Mouse (Mus musculus): ENCODE data around the gene Sphk2. TPM values are rescaled to one million over a fixed set of nuclear protein-coding genes. Genes with fewer than 3 reads are reported as not detected.
A peak's percentile ranks its signal among the peaks of the same experiment; 100 is the strongest.

Gene Sphk2
- polyA plus RNA-seq, 1 experiment from 2014 or later, result 55.1 TPM

DNA sequence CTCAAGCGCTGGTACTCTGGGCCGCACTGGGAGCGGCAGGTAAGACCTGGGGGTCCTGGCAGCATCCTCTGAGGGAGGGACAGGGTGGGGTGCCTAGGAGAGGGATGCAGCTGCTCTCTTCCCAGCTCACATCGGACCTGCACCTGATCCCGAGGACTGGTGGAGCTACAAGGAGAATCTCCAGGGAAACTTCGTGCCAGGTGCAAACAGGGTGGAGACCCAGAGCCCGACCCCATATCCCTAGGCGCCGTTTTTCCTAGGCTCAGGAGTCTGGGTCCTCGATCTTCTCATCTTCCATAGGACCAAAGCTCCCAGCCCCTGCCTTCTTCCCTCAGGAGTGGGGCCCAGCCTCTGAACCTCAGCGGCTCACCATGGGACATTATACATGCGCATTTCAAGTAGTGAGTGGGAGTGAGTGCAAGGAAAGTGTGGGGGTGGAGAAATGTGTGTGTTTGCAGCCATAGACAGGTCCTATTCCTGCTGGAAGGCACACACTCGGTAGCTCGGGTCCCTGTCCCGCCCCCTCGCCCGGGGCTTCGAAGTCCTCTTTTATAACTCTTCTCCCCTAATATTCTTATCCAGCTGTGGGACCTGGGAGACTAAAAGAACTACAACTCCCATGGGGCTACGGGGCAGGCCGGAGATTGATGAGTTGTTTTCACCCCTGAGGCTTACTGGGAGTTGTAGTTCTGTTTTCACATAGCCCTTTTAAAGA, 17.3 kb downstream of the Sphk2 start:
- Histone ChIP-seq H3K36me3 (ENCODE audit: control insufficient read depth, insufficient read depth) (no peaks in the 10 kb centered on the region), H3K27me3 (replicated peaks; ENCODE audit: control insufficient read depth, insufficient read depth, low read length) (peaks cover 27% of the 10 kb centered on the region), H3K4me1 (replicated peaks; ENCODE audit: control insufficient read depth, insufficient read depth, low read length) (0 out of 2 replicates have a peak, but pooled peaks cover 6% of the 10 kb centered on the region), H3K9me3 (ENCODE audit: control insufficient read depth) (no peaks in the 10 kb centered on the region), H3K4me3 (ENCODE audit: low read depth, low read length) (peak overlapping the region; percentile 34), H3K27ac (ENCODE audit: low read depth, low read length) (no peak overlapping the region), H3K9ac (ENCODE audit: low read depth, low read length) (no peak overlapping the region), H3K4me2 (replicated peaks; ENCODE audit: low read depth) (peak overlapping the region; percentile 55)
- 2% methylated on average over 20 of the region's 20 CpGs for WGBS
- ATAC-seq, result no peak
- no peak for TF ChIP-seq CTCF (IDR thresholded peaks at IDR 0.05; ENCODE audit: low read depth)

GRCm38 (mm10) chr7:45699523-45700141, 18.2 kb downstream of the Sphk2 start, which contains the start of gene Car11:
Gene Car11, plus strand, starts transcription at chr7:45699843.
- ATAC-seq, result no peak
- Histone ChIP-seq H3K4me3 (ENCODE audit: low read depth, low read length) (peak within 1 kb of the TSS; percentile 34), H3K4me2 (replicated peaks; ENCODE audit: low read depth) (peak within 1 kb of the TSS; percentile 55), H3K4me1 (replicated peaks; ENCODE audit: control insufficient read depth, insufficient read depth, low read length) (0 out of 2 replicates have a peak, but pooled peaks cover 5% of the 10 kb centered on the region), H3K9me3 (ENCODE audit: control insufficient read depth) (no peaks in the 10 kb centered on the region), H3K27ac (ENCODE audit: low read depth, low read length) (no peak within 1 kb of the TSS), H3K9ac (ENCODE audit: low read depth, low read length) (no peak within 1 kb of the TSS), H3K27me3 (replicated peaks; ENCODE audit: control insufficient read depth, insufficient read depth, low read length) (peaks cover 27% of the 10 kb centered on the region), H3K36me3 (ENCODE audit: control insufficient read depth, insufficient read depth) (no peaks in the 10 kb centered on the region)
- TF ChIP-seq CTCF (IDR thresholded peaks at IDR 0.05; ENCODE audit: low read depth), result no peak
- 4% methylated on average over 34 of the region's 36 CpGs for WGBS

DNA sequence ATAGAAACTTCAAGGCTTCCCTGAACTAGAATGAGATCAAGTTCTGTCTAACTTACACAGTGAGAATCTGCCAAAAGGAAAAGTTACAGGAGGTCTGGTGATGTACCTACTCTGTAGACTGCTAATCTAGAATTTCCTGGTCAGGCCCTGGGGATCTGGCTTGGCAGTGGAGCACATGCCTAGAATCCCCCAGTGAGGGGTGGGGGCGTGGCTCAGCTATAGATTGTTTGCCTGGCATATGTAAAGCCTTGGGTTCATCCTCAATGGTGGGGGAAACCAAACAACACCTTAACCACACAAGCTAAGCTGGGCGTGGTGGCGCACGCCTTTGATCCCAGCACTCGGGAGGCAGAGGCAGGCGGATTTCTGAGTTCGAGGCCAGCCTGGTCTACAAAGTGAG, 19.9 kb downstream of the Sphk2 start:
- Histone ChIP-seq H3K4me2 (replicated peaks; ENCODE audit: low read depth) (no peak overlapping the region), H3K4me1 (replicated peaks; ENCODE audit: control insufficient read depth, insufficient read depth, low read length) (0 out of 2 replicates have a peak, but pooled peaks cover 2% of the 10 kb centered on the region), H3K36me3 (ENCODE audit: control insufficient read depth, insufficient read depth) (no peaks in the 10 kb centered on the region), H3K4me3 (ENCODE audit: low read depth, low read length) (no peak overlapping the region), H3K27me3 (replicated peaks; ENCODE audit: control insufficient read depth, insufficient read depth, low read length) (peaks cover 27% of the 10 kb centered on the region), H3K9ac (ENCODE audit: low read depth, low read length) (no peak overlapping the region), H3K27ac (ENCODE audit: low read depth, low read length) (no peak overlapping the region), H3K9me3 (ENCODE audit: control insufficient read depth) (no peaks in the 10 kb centered on the region)
- TF ChIP-seq CTCF (IDR thresholded peaks at IDR 0.05; ENCODE audit: low read depth), result no peak
- 82% methylated on average over 5 of the region's 7 CpGs for WGBS
- no peak for ATAC-seq

GRCm38 (mm10) chr7:45695098-45695497, 22.7 kb downstream of the Sphk2 start:
- Histone ChIP-seq H3K27ac (ENCODE audit: low read depth, low read length) (no peak overlapping the region), H3K9ac (ENCODE audit: low read depth, low read length) (no peak overlapping the region), H3K4me3 (ENCODE audit: low read depth, low read length) (no peak overlapping the region), H3K36me3 (ENCODE audit: control insufficient read depth, insufficient read depth) (no peaks in the 10 kb centered on the region), H3K4me1 (replicated peaks; ENCODE audit: control insufficient read depth, insufficient read depth, low read length) (0 out of 2 replicates have a peak, but pooled peaks cover under 1% of the 10 kb centered on the region), H3K9me3 (ENCODE audit: control insufficient read depth) (no peaks in the 10 kb centered on the region), H3K4me2 (replicated peaks; ENCODE audit: low read depth) (no peak overlapping the region), H3K27me3 (replicated peaks; ENCODE audit: control insufficient read depth, insufficient read depth, low read length) (peaks cover 28% of the 10 kb centered on the region)
- TF ChIP-seq CTCF (IDR thresholded peaks at IDR 0.05; ENCODE audit: low read depth), result no peak
- ATAC-seq, result no peak
- 36% methylated on average over 6 of the region's 6 CpGs for WGBS

- no peak within 1 kb of the TSS for H3K27ac ChIP-seq (ENCODE audit: low read depth, low read length)
- peaks cover 18% of the 10 kb centered on the region for H3K27me3 ChIP-seq (replicated peaks; ENCODE audit: control insufficient read depth, insufficient read depth, low read length)
- H3K4me2 ChIP-seq (replicated peaks; ENCODE audit: low read depth), result no peak within 1 kb of the TSS
- no peak within 1 kb of the TSS for H3K4me3 ChIP-seq (ENCODE audit: low read depth, low read length)
- peak; percentile 3; the same call in 1 of the 2 replicates for ATAC-seq
- H3K9me3 ChIP-seq (ENCODE audit: control insufficient read depth), result no peaks in the 10 kb centered on the region
- TF ChIP-seq CTCF (IDR thresholded peaks at IDR 0.05; ENCODE audit: low read depth), result no peak
- no peaks in the 10 kb centered on the region for H3K4me1 ChIP-seq (replicated peaks; ENCODE audit: control insufficient read depth, insufficient read depth, low read length)
- H3K9ac ChIP-seq (ENCODE audit: low read depth, low read length), result no peak within 1 kb of the TSS
- no peaks in the 10 kb centered on the region for H3K36me3 ChIP-seq (ENCODE audit: control insufficient read depth, insufficient read depth)
- 93% methylated on average over 50 of the region's 50 CpGs for WGBS
Measured at GRCm38 (mm10) chr7:45693921-45694591, 23.7 kb downstream of the Sphk2 start, which contains the start of gene Sec1. Gene Sec1, minus strand, starts transcription at chr7:45694402.

DNA sequence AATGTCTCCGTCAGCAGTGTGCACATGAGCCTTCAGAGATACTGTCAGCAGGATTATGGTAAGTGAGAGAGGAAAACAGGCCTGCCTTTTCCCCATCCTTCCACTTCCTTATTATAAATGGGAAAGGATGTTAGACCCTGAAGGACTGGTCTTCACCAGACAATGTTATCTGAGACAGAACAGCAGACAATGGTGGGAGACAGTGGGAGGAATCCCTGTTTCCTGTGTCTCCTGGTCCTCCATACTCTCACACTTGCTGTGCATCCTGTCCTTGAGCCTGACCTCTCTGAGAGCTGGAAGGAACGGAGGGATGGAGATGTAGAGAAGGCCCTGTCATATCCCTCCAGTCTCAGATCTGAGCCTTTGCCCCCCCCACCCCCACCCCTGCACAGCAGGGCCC, 25.4 kb downstream of the Sphk2 start:
- Histone ChIP-seq H3K27me3 (replicated peaks; ENCODE audit: control insufficient read depth, insufficient read depth, low read length) (peaks cover 7% of the 10 kb centered on the region; the same call in 1 of the 2 replicates), H3K27ac (ENCODE audit: low read depth, low read length) (no peak overlapping the region), H3K9ac (ENCODE audit: low read depth, low read length) (no peak overlapping the region), H3K4me2 (replicated peaks; ENCODE audit: low read depth) (no peak overlapping the region), H3K4me1 (replicated peaks; ENCODE audit: control insufficient read depth, insufficient read depth, low read length) (no peaks in the 10 kb centered on the region), H3K9me3 (ENCODE audit: control insufficient read depth) (no peaks in the 10 kb centered on the region), H3K4me3 (ENCODE audit: low read depth, low read length) (no peak overlapping the region), H3K36me3 (ENCODE audit: control insufficient read depth, insufficient read depth) (no peaks in the 10 kb centered on the region)
- no peak for TF ChIP-seq CTCF (IDR thresholded peaks at IDR 0.05; ENCODE audit: low read depth)
- no peak for ATAC-seq
- WGBS, result 79% methylated on average over 2 of the region's 2 CpGs

All from intestine, postnatal 0 days (tissue).